Mouse (Mus musculus) MEL (cell line): ENCODE results near the gene Gm1113. TPM values are rescaled to one million over a fixed set of nuclear protein-coding genes. Genes with fewer than 3 reads are reported as not detected.

Source experiments
- DNase-seq: peaks from one replicate; pipeline ENCODE4 v3.0.0; 2011; ENCODE audit warnings: low read depth, low spot score
- H3K27ac ChIP-seq: 2 replicates; pipeline ENCODE4 v1.5.1; 2012; ENCODE audit warnings: low read depth, mild to moderate bottlenecking, control low read depth, low read length, moderate library complexity; ENCODE audit not compliant: control insufficient read depth
- H3K27me3 ChIP-seq, 2 experiments: fragments of 150-350 bp in 1 of 2; sonication (generic) in 1 of 2; 2 replicates each; pipeline ENCODE4 v1.6.1; 2012; ENCODE audit warnings: low read length in 2 of 2, mild to moderate bottlenecking in 2 of 2, improper control_type of control experiment in 1 of 2, moderate library complexity in 1 of 2; ENCODE audit not compliant: insufficient read depth in 2 of 2, control insufficient read depth in 1 of 2
- H3K36me3 ChIP-seq, 2 experiments: 2 replicates each; pipeline ENCODE4 v1.6.1; 2012 to 2014; ENCODE audit warnings: low read length in 2 of 2, improper control_type of control experiment in 1 of 2, inconsistent platforms in 1 of 2, mild to moderate bottlenecking in 1 of 2; ENCODE audit not compliant: insufficient read depth in 2 of 2, control insufficient read depth in 1 of 2
- H3K4me1 ChIP-seq, 2 experiments: fragments of 150-350 bp in 1 of 2; sonication (generic) in 1 of 2; 2 replicates each; pipeline ENCODE4 v1.6.1; 2012; ENCODE audit warnings: low read length in 2 of 2, improper control_type of control experiment in 1 of 2, mild to moderate bottlenecking in 1 of 2; ENCODE audit not compliant: insufficient read depth in 2 of 2, control insufficient read depth in 1 of 2
- H3K4me3 ChIP-seq, 2 experiments: fragments of 150-350 bp in 1 of 2; sonication (generic) in 1 of 2; 2 replicates each; pipeline ENCODE4 v1.5.1; 2012; ENCODE audit warnings: low read depth in 2 of 2, low read length in 2 of 2, mild to moderate bottlenecking in 2 of 2, moderate library complexity in 2 of 2, control low read depth in 1 of 2, improper control_type of control experiment in 1 of 2; ENCODE audit not compliant: control insufficient read depth in 1 of 2, insufficient read depth in 1 of 2
- H3K79me2 ChIP-seq: 2 replicates; pipeline ENCODE4 v1.6.1; 2012; ENCODE audit warnings: mild to moderate bottlenecking, low read length, moderate library complexity; ENCODE audit not compliant: control insufficient read depth, poor library complexity, insufficient read depth
- H3K9ac ChIP-seq: 2 replicates; pipeline ENCODE4 v1.6.1; 2012; ENCODE audit warnings: low read depth, mild to moderate bottlenecking, control low read depth, low read length, moderate library complexity; ENCODE audit not compliant: control insufficient read depth, poor library complexity, severe bottlenecking
- H3K9me3 ChIP-seq: fragments of 150-350 bp; sonication (generic); replicated peaks from 2 replicates; pipeline ENCODE4 v1.6.1; 2012; ENCODE audit warnings: mild to moderate bottlenecking, low read length, improper control_type of control experiment, moderate library complexity; ENCODE audit not compliant: insufficient read depth
- BHLHE40 ChIP-seq: IDR thresholded peaks from 2 replicates; pipeline ENCODE4 v1.6.1; 2012; ENCODE audit warnings: low read depth, mild to moderate bottlenecking, inconsistent platforms, low read length, improper control_type of control experiment, borderline replicate concordance
- EP300 ChIP-seq, 2 experiments: IDR thresholded peaks; 2 replicates each; pipeline ENCODE4 v1.6.1; 2011; ENCODE audit warnings: improper control_type of control experiment in 2 of 2, low read length in 2 of 2, low read depth in 1 of 2, mild to moderate bottlenecking in 1 of 2
- ETS1 ChIP-seq: IDR thresholded peaks from 2 replicates; pipeline ENCODE4 v1.6.1; 2012; ENCODE audit warnings: low read depth, mild to moderate bottlenecking, inconsistent platforms, low read length, improper control_type of control experiment, moderate library complexity
- GABPA ChIP-seq: IDR thresholded peaks from 2 replicates; pipeline ENCODE4 v1.6.1; 2012; ENCODE audit warnings: low read depth, mild to moderate bottlenecking, inconsistent platforms, low read length, improper control_type of control experiment, moderate library complexity
- KAT2A ChIP-seq: conservative IDR thresholded peaks from 2 replicates; pipeline ENCODE4 v1.6.1; 2012; ENCODE audit warnings: low read depth, low read length, improper control_type of control experiment, inconsistent platforms
- MAFK ChIP-seq: IDR thresholded peaks from 2 replicates; pipeline ENCODE4 v1.6.1; 2011; ENCODE audit warnings: low read depth, mild to moderate bottlenecking, low read length, improper control_type of control experiment, borderline replicate concordance
- MAZ ChIP-seq: IDR thresholded peaks from 2 replicates; pipeline ENCODE4 v1.6.1; 2012; ENCODE audit warnings: low read depth, mild to moderate bottlenecking, inconsistent platforms, low read length, improper control_type of control experiment
- POLR2A ChIP-seq, 2 experiments: IDR thresholded peaks; 2 replicates each; pipeline ENCODE4 v1.6.1; 2011 to 2012; ENCODE audit warnings: low read length in 2 of 2, mild to moderate bottlenecking in 2 of 2, control low read depth in 1 of 2, improper control_type of control experiment in 1 of 2, low read depth in 1 of 2, moderate library complexity in 1 of 2; ENCODE audit not compliant: control insufficient read depth in 1 of 2, insufficient read depth in 1 of 2, poor library complexity in 1 of 2
- RCOR1 ChIP-seq: IDR thresholded peaks from 2 replicates; pipeline ENCODE4 v1.6.1; 2012; ENCODE audit warnings: low read depth, mild to moderate bottlenecking, inconsistent platforms, low read length, improper control_type of control experiment
- SMC3 ChIP-seq: IDR thresholded peaks from 2 replicates; pipeline ENCODE4 v1.6.1; 2011; ENCODE audit warnings: low read depth, low read length, improper control_type of control experiment
- TBP ChIP-seq: IDR thresholded peaks from 2 replicates; pipeline ENCODE4 v1.8.0; 2011; ENCODE audit warnings: low read depth, low read length, improper control_type of control experiment
- USF2 ChIP-seq, 2 experiments: IDR thresholded peaks; 2 replicates each; pipeline ENCODE4 v1.6.1; 2011 to 2012; ENCODE audit warnings: improper control_type of control experiment in 2 of 2, low read length in 2 of 2, borderline replicate concordance in 1 of 2, inconsistent platforms in 1 of 2, low read depth in 1 of 2, mild to moderate bottlenecking in 1 of 2; ENCODE audit not compliant: insufficient read depth in 1 of 2
- ZC3H11A ChIP-seq: IDR thresholded peaks from 2 replicates; pipeline ENCODE4 v1.6.1; 2012; ENCODE audit warnings: low read depth, mild to moderate bottlenecking, inconsistent platforms, low read length, improper control_type of control experiment
- ZNF384 ChIP-seq: IDR thresholded peaks from 2 replicates; pipeline ENCODE4 v1.6.1; 2012; ENCODE audit warnings: low read depth, mild to moderate bottlenecking, inconsistent platforms, low read length, improper control_type of control experiment
- polyA plus RNA-seq, 2 experiments: library from polyadenylated mRNA; stranded (reverse) in 1 of 2; unstranded in 1 of 2; fragments of >175 nt in 1 of 2; fragments of >200 nt in 1 of 2; gene quantifications; 2 replicates each; pipeline versions ENCODE4 v1.2.1 to v1.2.4; 2012; ENCODE audit warnings: low replicate concordance in 2 of 2, low read depth in 1 of 2; ENCODE audit not compliant: insufficient read length in 2 of 2, insufficient read depth in 1 of 2, missing spikeins in 1 of 2
- total RNA-seq: library from RNA; depleted of rRNA; stranded (reverse); fragments of 300-350 nt; gene quantifications from 2 replicates; pipeline ENCODE4 v1.2.3, GENCODE M21; 2012; rRNA removed

Gm1113 gene
- total and polyA plus RNA-seq, 3 experiments = not detected

DNA sequence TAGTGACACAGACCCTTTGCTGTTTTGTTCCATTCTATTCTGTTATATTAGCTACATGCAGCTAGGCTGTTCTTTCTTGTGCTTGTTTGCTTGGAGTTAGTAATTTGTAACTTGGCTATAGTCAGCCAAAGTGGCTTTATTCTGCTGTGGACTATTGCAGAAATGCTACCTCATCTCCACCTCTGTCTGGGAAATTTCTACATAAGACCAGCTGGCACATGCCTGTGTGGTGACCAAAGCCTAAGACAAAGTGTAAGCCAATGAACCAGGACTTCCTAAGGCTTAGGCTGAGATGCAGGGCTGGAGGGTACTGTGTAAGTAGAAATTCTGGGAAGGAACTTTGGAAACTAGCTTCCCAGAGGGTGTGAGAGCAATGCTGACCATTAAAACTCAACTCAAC is 49.2 kb downstream of the Gm1113 start:
- Histone ChIP-seq H3K4me1 (no peaks in the 10 kb centered on the region), H3K4me3 (no peak overlapping the region), H3K27ac (no peak overlapping the region), H3K9ac (no peak overlapping the region), H3K9me3 (no peaks in the 10 kb centered on the region), H3K79me2 (no peaks in the 10 kb centered on the region), H3K36me3 (no peaks in the 10 kb centered on the region), H3K27me3 (no peaks in the 10 kb centered on the region)
- TF ChIP-seq ZC3H11A (no peak), USF2 (IDR thresholded peaks at IDR 0.05; ENCODE audit: borderline replicate concordance in 1 of 2, insufficient read depth in 1 of 2, low read depth in 1 of 2, low read length in 2 of 2) (no peak), KAT2A (no peak), MAFK (no peak)
- DNase-seq = no peak

DNA sequence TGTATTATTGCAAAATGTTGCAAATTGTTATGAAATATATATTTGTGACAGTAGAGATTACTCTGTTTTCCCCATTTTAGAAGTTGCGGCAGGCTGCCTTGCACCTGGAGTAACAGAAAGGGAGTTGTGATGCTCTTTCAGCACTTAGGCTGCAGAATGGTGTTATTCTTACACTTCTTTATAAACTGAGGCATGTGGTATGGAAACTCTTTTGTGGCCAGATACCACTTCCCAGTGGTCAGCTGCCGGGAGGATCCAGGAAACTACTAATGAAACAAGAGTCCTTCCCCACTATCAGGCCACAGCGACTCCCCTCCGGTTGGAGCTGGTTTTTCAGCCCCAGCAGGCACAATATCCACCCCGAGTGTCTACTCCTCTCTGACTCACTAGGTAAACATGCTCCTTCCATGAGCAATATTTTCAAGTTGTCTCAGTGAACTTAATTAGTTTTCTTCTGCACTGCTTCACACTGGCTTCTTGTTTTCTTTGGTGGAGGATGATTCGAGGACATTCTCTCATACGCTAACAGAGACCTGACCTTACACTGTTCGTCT is 50.7 kb downstream of the Gm1113 start:
- H3K27ac ChIP-seq = no peak overlapping the region
- H3K4me1 ChIP-seq = no peaks in the 10 kb centered on the region
- H3K79me2 ChIP-seq = no peaks in the 10 kb centered on the region
- no peaks in the 10 kb centered on the region for H3K27me3 ChIP-seq
- H3K9me3 ChIP-seq = no peaks in the 10 kb centered on the region
- DNase-seq = no peak
- TF ChIP-seq KAT2A = no peak
- TF ChIP-seq MAZ = no peak
- H3K36me3 ChIP-seq = no peaks in the 10 kb centered on the region
- no peak overlapping the region for H3K4me3 ChIP-seq
- no peak overlapping the region for H3K9ac ChIP-seq

DNA sequence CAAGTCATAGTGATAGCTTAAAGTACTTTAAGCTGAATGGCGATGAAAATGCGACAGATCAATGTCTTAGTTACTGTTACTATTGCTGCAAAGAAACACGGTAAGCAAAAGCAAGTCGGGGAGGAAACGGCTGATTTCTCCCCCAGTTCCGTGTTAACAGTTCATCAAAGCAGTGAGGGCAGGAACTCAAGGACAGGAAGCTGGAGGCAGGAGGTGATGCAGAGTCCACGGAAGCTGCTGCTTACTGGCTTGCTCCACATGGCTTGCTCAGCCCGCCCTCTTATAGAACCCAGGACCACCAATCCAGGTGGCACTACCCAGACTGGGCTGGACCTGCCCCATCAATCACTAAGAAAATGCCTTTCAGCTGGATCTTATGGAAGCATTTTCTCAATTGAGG is 58.5 kb downstream of the Gm1113 start:
- no peaks in the 10 kb centered on the region for H3K36me3 ChIP-seq

More for the DNA sequence above, 58.5 kb downstream of the Gm1113 start:
- Histone ChIP-seq H3K9me3 (no peaks in the 10 kb centered on the region), H3K79me2 (no peaks in the 10 kb centered on the region), H3K4me1 (no peaks in the 10 kb centered on the region), H3K4me3 (no peak overlapping the region), H3K9ac (no peak overlapping the region), H3K27ac (no peak overlapping the region), H3K27me3 (no peaks in the 10 kb centered on the region)
- DNase-seq = no peak
- TF ChIP-seq EP300 (IDR thresholded peaks at IDR 0.05; ENCODE audit: low read depth in 1 of 2, low read length in 2 of 2) = no peak
- no peak for TF ChIP-seq ZNF384
- no peak for TF ChIP-seq BHLHE40
- no peak for TF ChIP-seq SMC3
- no peak for TF ChIP-seq TBP
- no peak for TF ChIP-seq POLR2A (IDR thresholded peaks at IDR 0.05; ENCODE audit: control insufficient read depth in 1 of 2, insufficient read depth in 1 of 2, low read depth in 1 of 2, low read length in 2 of 2, poor library complexity in 1 of 2)
- TF ChIP-seq MAFK = no peak
- TF ChIP-seq RCOR1 = no peak
- TF ChIP-seq GABPA = no peak
- TF ChIP-seq ETS1 = no peak

Other genes starting within 250 kb of the Gm1113 start
- gene Cdon, start 97.1 kb downstream of the Gm1113 start, total RNA-seq = 0.69 and 1.0 TPM in 2 replicates
- 1 to 10 TPM in 1 of 2 experiments, not detected in 1; 1.5 TPM for gene Cdon, start 97.1 kb downstream of the Gm1113 start, polyA plus RNA-seq
- gene Ddx25, start 40.3 kb upstream of the Gm1113 start, total RNA-seq = 0.33 and 0.35 TPM in 2 replicates
- gene Ddx25, start 40.3 kb upstream of the Gm1113 start, polyA plus RNA-seq = under 1 TPM in 1 of 2 experiments, not detected in 1; 0.35 TPM
- 20.0 and 23.8 TPM in 2 replicates for gene Pus3, start 40.3 kb upstream of the Gm1113 start, total RNA-seq
- 10 to 100 TPM in 1 of 2 experiments, not detected in 1; 15.8 TPM for gene Pus3, start 40.3 kb upstream of the Gm1113 start, polyA plus RNA-seq
- gene Pate2, start 52.0 kb upstream of the Gm1113 start, total RNA-seq = 0.16 and 0.23 TPM in 2 replicates
- gene Pate2, start 52.0 kb upstream of the Gm1113 start, polyA plus RNA-seq = under 1 TPM in 1 of 2 experiments, not detected in 1; 0.29 TPM
- 10.6 and 13.6 TPM in 2 replicates for gene Hyls1, start 52.1 kb upstream of the Gm1113 start, total RNA-seq
- gene Hyls1, start 52.1 kb upstream of the Gm1113 start, polyA plus RNA-seq = 10 to 100 TPM in 1 of 2 experiments, not detected in 1; 10.5 TPM
- not detected in 2 replicates for gene Pate4, start 93.7 kb upstream of the Gm1113 start, total RNA-seq
- gene Pate4, start 93.7 kb upstream of the Gm1113 start, polyA plus RNA-seq = not detected
- not detected in 2 replicates for gene Pate3, start 129.9 kb upstream of the Gm1113 start, total RNA-seq
- gene Pate3, start 129.9 kb upstream of the Gm1113 start, polyA plus RNA-seq = not detected
- gene Pate1, start 169.1 kb upstream of the Gm1113 start, total RNA-seq = not detected in 2 replicates
- not detected for gene Pate1, start 169.1 kb upstream of the Gm1113 start, polyA plus RNA-seq
- gene Gm17677, start 222.8 kb upstream of the Gm1113 start, total RNA-seq = not detected in 2 replicates
- gene Gm17677, start 222.8 kb upstream of the Gm1113 start, polyA plus RNA-seq = not detected